Mouse (Mus musculus): Measurements from ENCODE around the gene Dpyd. TPM values are rescaled to one million over a fixed set of nuclear protein-coding genes. Genes with fewer than 3 reads are reported as not detected.

Gene Dpyd
- polyA plus RNA-seq, 1 experiment from 2014 or later = 8.1 TPM

GRCm38 (mm10) chr3:118750269-118750668 lies 188.3 kb downstream of the Dpyd start:
- Histone ChIP-seq H3K9ac (replicated peaks) (no peak overlapping the region), H3K27me3 (replicated peaks) (no peaks in the 10 kb centered on the region), H3K4me1 (no peaks in the 10 kb centered on the region), H3K4me2 (no peak overlapping the region), H3K4me3 (replicated peaks) (no peak overlapping the region), H3K9me3 (replicated peaks) (no peaks in the 10 kb centered on the region), H3K27ac (replicated peaks) (no peak overlapping the region), H3K36me3 (no peaks in the 10 kb centered on the region)
- ATAC-seq (ENCODE audit: low FRiP score) = no peak
- WGBS = 73% methylated on average over 3 of the region's 3 CpGs

GRCm38 (mm10) chr3:118753623-118754022 lies 191.7 kb downstream of the Dpyd start:
- H3K9ac ChIP-seq (replicated peaks) = no peak overlapping the region
- no peaks in the 10 kb centered on the region for H3K9me3 ChIP-seq (replicated peaks)
- no peak overlapping the region for H3K4me2 ChIP-seq
- ATAC-seq (ENCODE audit: low FRiP score) = no peak
- H3K36me3 ChIP-seq = no peaks in the 10 kb centered on the region
- H3K27me3 ChIP-seq (replicated peaks) = no peaks in the 10 kb centered on the region
- no peak overlapping the region for H3K4me3 ChIP-seq (replicated peaks)
- 93% methylated on average over 2 of the region's 2 CpGs for WGBS
- no peaks in the 10 kb centered on the region for H3K4me1 ChIP-seq
- H3K27ac ChIP-seq (replicated peaks) = no peak overlapping the region

- H3K9me3 ChIP-seq (replicated peaks) = no peaks in the 10 kb centered on the region
- no peak overlapping the region for H3K4me2 ChIP-seq
- ATAC-seq (ENCODE audit: low FRiP score) = no peak; the same call in 1 of the 2 replicates
- no peaks in the 10 kb centered on the region for H3K36me3 ChIP-seq
- H3K9ac ChIP-seq (replicated peaks) = no peak overlapping the region
- no peak overlapping the region for H3K27ac ChIP-seq (replicated peaks)
- WGBS = 52% methylated on average over 1 of the region's 1 CpGs
- no peak overlapping the region for H3K4me3 ChIP-seq (replicated peaks)
- H3K4me1 ChIP-seq = no peaks in the 10 kb centered on the region
- H3K27me3 ChIP-seq (replicated peaks) = no peaks in the 10 kb centered on the region
These were observed 194.2 kb downstream of the Dpyd start for GRCm38 (mm10) chr3:118756099-118756498.

- Histone ChIP-seq H3K36me3 (no peaks in the 10 kb centered on the region), H3K4me3 (replicated peaks) (no peak overlapping the region), H3K4me1 (no peaks in the 10 kb centered on the region), H3K9me3 (replicated peaks) (no peaks in the 10 kb centered on the region), H3K9ac (replicated peaks) (no peak overlapping the region), H3K27ac (replicated peaks) (no peak overlapping the region), H3K4me2 (no peak overlapping the region), H3K27me3 (replicated peaks) (no peaks in the 10 kb centered on the region)
- WGBS = 83% methylated on average over 1 of the region's 1 CpGs
- ATAC-seq (ENCODE audit: low FRiP score) = no peak
These were observed 251.0 kb downstream of the Dpyd start for GRCm38 (mm10) chr3:118812885-118813284.

GRCm38 (mm10) chr3:118850613-118851527 lies 288.9 kb downstream of the Dpyd start:
- H3K4me2 ChIP-seq = no peak overlapping the region
- H3K9me3 ChIP-seq (replicated peaks) = no peaks in the 10 kb centered on the region
- no peaks in the 10 kb centered on the region for H3K36me3 ChIP-seq
- no peaks in the 10 kb centered on the region for H3K27me3 ChIP-seq (replicated peaks)
- no peaks in the 10 kb centered on the region; the same call in 1 of the 2 replicates for H3K4me1 ChIP-seq
- H3K9ac ChIP-seq (replicated peaks) = no peak overlapping the region
- no peak for ATAC-seq (ENCODE audit: low FRiP score)
- WGBS = 42% methylated on average over 4 of the region's 4 CpGs
- no peak overlapping the region for H3K27ac ChIP-seq (replicated peaks)
- no peak overlapping the region for H3K4me3 ChIP-seq (replicated peaks)

GRCm38 (mm10) chr3:118852711-118853110 lies 290.8 kb downstream of the Dpyd start:
- H3K27ac ChIP-seq (replicated peaks) = no peak overlapping the region
- H3K9ac ChIP-seq (replicated peaks) = no peak overlapping the region
- WGBS = 86% methylated on average over 5 of the region's 5 CpGs
- no peak overlapping the region for H3K4me3 ChIP-seq (replicated peaks)
- H3K4me1 ChIP-seq = no peaks in the 10 kb centered on the region; the same call in 1 of the 2 replicates
- H3K27me3 ChIP-seq (replicated peaks) = no peaks in the 10 kb centered on the region
- no peaks in the 10 kb centered on the region for H3K9me3 ChIP-seq (replicated peaks)
- ATAC-seq (ENCODE audit: low FRiP score) = no peak
- no peak overlapping the region for H3K4me2 ChIP-seq
- H3K36me3 ChIP-seq = no peaks in the 10 kb centered on the region

GRCm38 (mm10) chr3:118855411-118855810 lies 293.5 kb downstream of the Dpyd start:
- H3K9me3 ChIP-seq (replicated peaks) = no peaks in the 10 kb centered on the region
- no peaks in the 10 kb centered on the region for H3K27me3 ChIP-seq (replicated peaks)
- no peaks in the 10 kb centered on the region for H3K36me3 ChIP-seq
- no peaks in the 10 kb centered on the region; the same call in 1 of the 2 replicates for H3K4me1 ChIP-seq
- 60% methylated on average over 7 of the region's 7 CpGs for WGBS
- H3K27ac ChIP-seq (replicated peaks) = no peak overlapping the region
- no peak overlapping the region for H3K9ac ChIP-seq (replicated peaks)
- ATAC-seq (ENCODE audit: low FRiP score) = no peak
- no peak overlapping the region for H3K4me2 ChIP-seq
- no peak overlapping the region for H3K4me3 ChIP-seq (replicated peaks)

GRCm38 (mm10) chr3:118869113-118870107 lies 307.5 kb downstream of the Dpyd start:
- Histone ChIP-seq H3K4me1 (no peaks in the 10 kb centered on the region), H3K27me3 (replicated peaks) (no peaks in the 10 kb centered on the region), H3K9me3 (replicated peaks) (no peaks in the 10 kb centered on the region), H3K27ac (replicated peaks) (no peak overlapping the region), H3K4me3 (replicated peaks) (no peak overlapping the region), H3K9ac (replicated peaks) (no peak overlapping the region), H3K36me3 (no peaks in the 10 kb centered on the region), H3K4me2 (no peak overlapping the region)
- WGBS = 85% methylated on average over 10 of the region's 10 CpGs
- no peak for ATAC-seq (ENCODE audit: low FRiP score)

GRCm38 (mm10) chr3:118875871-118876270 lies 313.9 kb downstream of the Dpyd start:
- H3K4me3 ChIP-seq (replicated peaks) = no peak overlapping the region
- no peak overlapping the region for H3K27ac ChIP-seq (replicated peaks)
- H3K9ac ChIP-seq (replicated peaks) = no peak overlapping the region
- no peaks in the 10 kb centered on the region for H3K27me3 ChIP-seq (replicated peaks)
- ATAC-seq (ENCODE audit: low FRiP score) = no peak
- no peaks in the 10 kb centered on the region for H3K9me3 ChIP-seq (replicated peaks)
- H3K4me2 ChIP-seq = no peak overlapping the region
- WGBS = 65% methylated on average over 2 of the region's 2 CpGs
- H3K36me3 ChIP-seq = no peaks in the 10 kb centered on the region
- H3K4me1 ChIP-seq = no peaks in the 10 kb centered on the region

- Histone ChIP-seq H3K27me3 (replicated peaks) (no peaks in the 10 kb centered on the region), H3K27ac (replicated peaks) (no peak overlapping the region), H3K9me3 (replicated peaks) (no peaks in the 10 kb centered on the region), H3K4me2 (no peak overlapping the region), H3K9ac (replicated peaks) (no peak overlapping the region), H3K36me3 (no peaks in the 10 kb centered on the region), H3K4me1 (no peaks in the 10 kb centered on the region), H3K4me3 (replicated peaks) (no peak overlapping the region)
- WGBS = 75% methylated on average over 11 of the region's 11 CpGs
- no peak for ATAC-seq (ENCODE audit: low FRiP score)
These were observed 337.1 kb downstream of the Dpyd start for GRCm38 (mm10) chr3:118899036-118899435.

- Histone ChIP-seq H3K4me1 (no peaks in the 10 kb centered on the region), H3K4me2 (no peak overlapping the region), H3K27me3 (replicated peaks) (no peaks in the 10 kb centered on the region), H3K9ac (replicated peaks) (no peak overlapping the region), H3K27ac (replicated peaks) (no peak overlapping the region), H3K4me3 (replicated peaks) (no peak overlapping the region), H3K9me3 (replicated peaks) (no peaks in the 10 kb centered on the region), H3K36me3 (no peaks in the 10 kb centered on the region)
- WGBS = 99% methylated on average over 2 of the region's 2 CpGs
- no peak for ATAC-seq (ENCODE audit: low FRiP score)
These were observed 429.4 kb downstream of the Dpyd start for GRCm38 (mm10) chr3:118991312-118991711.
